Mouse (Mus musculus): Measurements from ENCODE around the gene Copz2. TPM values are rescaled to one million over a fixed set of nuclear protein-coding genes. Genes with fewer than 3 reads are reported as not detected.
A peak's percentile ranks its signal among the peaks of the same experiment; 100 is the strongest.
"Not testable (repeated sequence)": the region's sequence is repeated elsewhere in the genome, so short reads cannot be mapped to it uniquely, and the experiment has no call there.

The Copz2 gene
- polyA plus RNA-seq (2014; fragmentation: Nextera tagmentation; extraction: Ambion mirVana), result 33.2 and 33.8 TPM in 2 replicates

DNA sequence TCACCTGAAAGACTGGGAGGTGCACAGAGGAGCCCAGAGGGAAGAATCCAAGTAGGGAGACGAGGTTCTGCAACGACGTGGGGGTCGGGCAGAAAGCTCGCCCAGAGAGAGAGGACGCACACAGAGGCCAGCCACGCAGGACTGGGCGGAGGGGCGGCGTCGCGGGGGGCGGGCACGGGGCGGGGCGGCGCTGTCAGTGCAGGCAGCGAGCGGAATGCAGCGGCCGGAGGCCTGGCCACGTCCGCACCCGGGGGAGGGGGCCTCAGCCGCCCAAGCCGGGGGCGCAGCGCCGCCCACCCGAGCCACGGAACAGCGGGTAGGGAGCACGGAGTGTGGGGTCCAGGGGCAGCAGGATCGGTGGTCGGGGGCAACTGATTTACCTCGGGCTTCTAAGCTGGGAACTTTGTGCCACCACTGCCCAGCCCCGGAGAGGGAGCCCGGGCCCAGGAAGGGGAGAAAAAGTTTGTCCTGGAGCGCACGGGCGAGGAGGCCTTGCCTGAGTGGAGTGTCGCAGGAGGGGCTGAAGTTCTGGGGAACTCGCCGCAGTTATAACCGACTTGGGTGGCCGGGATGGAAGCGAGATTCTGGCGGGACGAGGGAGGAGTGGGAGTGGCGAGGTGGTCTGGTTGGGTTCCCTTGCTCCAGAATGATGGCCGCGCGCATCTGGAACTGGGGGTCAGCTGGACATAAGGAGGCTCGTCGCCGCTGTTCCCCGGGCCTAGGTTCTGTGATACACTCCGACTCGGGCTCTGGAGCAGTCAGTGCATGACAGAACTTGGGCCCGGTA is at the start of gene Copz2:
Copz2 (plus strand) TSS at position 190 of the 787 bp plus-strand sequence.
- ATAC-seq (replicated peaks; ENCODE audit: low FRiP score) (0 out of 2 replicates have a peak, but pooled peaks have one; percentile 30), DNase-seq (ENCODE audit: low spot score) (peak; percentile 78)
- Histone ChIP-seq H3K27ac (ENCODE audit: low read depth, low read length) (no peak within 1 kb of the TSS), H3K4me2 (ENCODE audit: low read depth, low read length, severe bottlenecking) (peak within 1 kb of the TSS; percentile 94), H3K9me3 (ENCODE audit: control insufficient read depth, low read length) (no peaks in the 10 kb centered on the region), H3K4me3 (ENCODE audit: low read depth, low read length) (peak within 1 kb of the TSS; percentile 49), H3K4me1 (replicated peaks; ENCODE audit: control insufficient read depth, insufficient read depth, low read length) (peaks cover 4% of the 10 kb centered on the region; the same call in 1 of the 2 replicates), H3K27me3 (ENCODE audit: control insufficient read depth, insufficient read depth, low read length) (peaks cover 7% of the 10 kb centered on the region), H3K9ac (ENCODE audit: low read length) (peak within 1 kb of the TSS; percentile 54), H3K36me3 (ENCODE audit: control insufficient read depth, insufficient read depth, low read length) (no peaks in the 10 kb centered on the region)
- WGBS, result 1% methylated on average over 60 of the region's 60 CpGs

DNA sequence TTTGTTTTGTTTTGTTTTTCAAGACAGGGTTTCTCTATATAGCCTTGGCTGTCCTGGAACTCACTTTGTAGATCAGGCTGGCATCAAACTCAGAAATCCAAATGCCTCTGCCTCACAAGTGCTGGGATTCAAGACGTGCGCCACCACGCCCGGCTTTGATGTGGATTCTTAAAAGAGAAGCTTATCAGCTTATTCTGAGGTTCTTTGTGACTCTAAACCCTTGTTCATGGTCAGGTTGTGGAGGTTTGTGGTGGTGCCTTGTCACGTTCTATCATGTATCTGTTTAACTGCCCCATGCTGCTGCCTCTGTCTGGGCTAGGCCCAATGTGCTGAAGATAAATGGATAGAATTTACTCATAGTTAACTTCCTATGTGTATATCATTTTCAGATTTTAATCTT is 44.1 kb upstream of the Copz2 start:
- Histone ChIP-seq H3K4me1 (replicated peaks; ENCODE audit: control insufficient read depth, insufficient read depth, low read length) (no peaks in the 10 kb centered on the region), H3K9ac (ENCODE audit: low read length) (no peak overlapping the region), H3K36me3 (ENCODE audit: control insufficient read depth, insufficient read depth, low read length) (peaks cover 25% of the 10 kb centered on the region), H3K27me3 (ENCODE audit: control insufficient read depth, insufficient read depth, low read length) (no peaks in the 10 kb centered on the region), H3K27ac (ENCODE audit: low read depth, low read length) (no peak overlapping the region), H3K4me3 (ENCODE audit: low read depth, low read length) (no peak overlapping the region), H3K4me2 (ENCODE audit: low read depth, low read length, severe bottlenecking) (no peak overlapping the region), H3K9me3 (ENCODE audit: control insufficient read depth, low read length) (no peaks in the 10 kb centered on the region)
- DNase-seq (ENCODE audit: low spot score), result no peak
- 96% methylated on average over 5 of the region's 5 CpGs for WGBS
- no peak for ATAC-seq (replicated peaks; ENCODE audit: low FRiP score)

DNA sequence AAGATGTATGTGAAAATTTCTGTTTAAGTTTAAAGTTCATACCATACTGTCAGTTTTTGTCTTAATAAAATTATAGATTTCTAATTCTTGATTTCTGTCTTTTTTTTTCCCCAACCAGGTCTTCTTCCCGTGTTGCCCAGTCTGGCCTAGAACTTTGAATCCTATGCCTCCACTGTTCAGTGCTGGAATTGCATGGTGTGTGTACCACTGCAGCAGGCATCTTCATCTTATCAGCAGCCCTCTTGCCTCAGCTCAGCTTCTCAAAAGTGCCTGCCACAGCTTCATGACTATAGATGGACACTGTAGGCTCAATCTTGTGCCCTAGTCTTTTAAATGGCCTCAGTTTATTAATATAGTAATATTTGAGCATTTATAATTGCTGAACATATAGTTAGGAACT is 41.6 kb upstream of the Copz2 start:
- Histone ChIP-seq H3K4me2 (ENCODE audit: low read depth, low read length, severe bottlenecking) (no peak overlapping the region), H3K9ac (ENCODE audit: low read length) (no peak overlapping the region), H3K36me3 (ENCODE audit: control insufficient read depth, insufficient read depth, low read length) (peaks cover 25% of the 10 kb centered on the region), H3K27me3 (ENCODE audit: control insufficient read depth, insufficient read depth, low read length) (no peaks in the 10 kb centered on the region), H3K27ac (ENCODE audit: low read depth, low read length) (no peak overlapping the region), H3K9me3 (ENCODE audit: control insufficient read depth, low read length) (no peaks in the 10 kb centered on the region), H3K4me3 (ENCODE audit: low read depth, low read length) (no peak overlapping the region), H3K4me1 (replicated peaks; ENCODE audit: control insufficient read depth, insufficient read depth, low read length) (no peaks in the 10 kb centered on the region)
- DNase-seq (ENCODE audit: low spot score) (no peak), ATAC-seq (replicated peaks; ENCODE audit: low FRiP score) (no peak)
- WGBS, result 75% methylated on average over 1 of the region's 1 CpGs

DNA sequence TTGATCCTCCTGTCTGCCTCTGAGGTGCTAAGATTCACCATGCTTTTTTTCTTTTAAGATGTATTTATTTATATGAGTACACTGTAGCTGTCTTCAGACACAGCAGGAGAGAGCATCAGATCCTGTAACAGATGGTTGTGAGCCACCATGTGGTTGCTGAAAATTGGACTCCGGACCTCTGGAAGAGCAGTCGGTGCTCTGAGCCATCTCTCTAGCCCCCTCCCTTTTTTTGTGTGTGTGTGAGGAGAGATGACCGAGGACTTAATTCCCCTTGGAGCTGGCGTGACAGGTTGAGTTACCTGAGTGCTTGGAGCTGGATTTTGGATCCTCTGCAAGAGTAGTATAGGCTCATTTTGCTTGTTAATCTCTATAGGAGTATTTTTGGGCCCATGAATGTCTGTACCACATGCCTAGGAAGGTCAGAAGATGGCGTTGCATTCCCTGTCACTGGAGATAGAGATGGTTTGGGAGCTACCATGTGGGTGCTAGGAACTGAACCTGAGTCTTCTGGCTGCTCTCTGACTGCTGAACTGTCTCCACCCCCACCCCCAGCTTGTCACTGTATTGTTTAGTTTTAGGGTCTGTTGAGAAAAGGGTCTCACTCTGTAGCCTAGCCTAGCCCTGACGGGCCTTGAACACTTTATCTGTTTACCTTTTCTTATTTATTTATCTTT is 40.0 kb upstream of the Copz2 start:
- H3K4me3 ChIP-seq (ENCODE audit: low read depth, low read length), result no peak overlapping the region
- 93% methylated on average over 6 of the region's 6 CpGs for WGBS
- no peak overlapping the region for H3K9ac ChIP-seq (ENCODE audit: low read length)
- no peak for DNase-seq (ENCODE audit: low spot score)
- H3K36me3 ChIP-seq (ENCODE audit: control insufficient read depth, insufficient read depth, low read length), result peaks cover 24% of the 10 kb centered on the region
- no peak overlapping the region for H3K4me2 ChIP-seq (ENCODE audit: low read depth, low read length, severe bottlenecking)
- no peak overlapping the region for H3K27ac ChIP-seq (ENCODE audit: low read depth, low read length)
- no peaks in the 10 kb centered on the region for H3K27me3 ChIP-seq (ENCODE audit: control insufficient read depth, insufficient read depth, low read length)
- ATAC-seq (replicated peaks; ENCODE audit: low FRiP score), result no peak
- H3K4me1 ChIP-seq (replicated peaks; ENCODE audit: control insufficient read depth, insufficient read depth, low read length), result no peaks in the 10 kb centered on the region
- H3K9me3 ChIP-seq (ENCODE audit: control insufficient read depth, low read length), result no peaks in the 10 kb centered on the region

DNA sequence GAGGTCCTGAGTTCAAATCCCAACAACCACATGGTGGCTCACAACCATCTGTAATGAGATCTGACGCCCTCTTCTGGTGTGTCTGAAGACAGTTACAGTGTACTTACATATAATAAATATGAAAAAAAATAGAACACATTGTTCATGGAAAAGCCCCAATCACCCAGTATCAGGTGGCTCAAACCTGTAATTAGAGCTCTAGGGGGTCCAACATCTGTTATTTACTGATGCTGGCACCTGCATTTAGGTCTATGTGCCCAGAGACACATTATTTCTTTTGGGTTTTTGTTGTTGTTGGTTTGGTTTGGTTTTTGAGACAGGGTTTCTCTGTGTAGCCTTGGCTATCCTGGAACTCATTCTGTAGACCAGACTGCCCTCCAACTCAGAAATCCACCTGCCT is 38.5 kb upstream of the Copz2 start:
- not testable (repeated sequence) for H3K27me3 ChIP-seq (ENCODE audit: control insufficient read depth, insufficient read depth, low read length); H3K27ac ChIP-seq (ENCODE audit: low read depth, low read length); ATAC-seq (replicated peaks; ENCODE audit: low FRiP score); H3K4me3 ChIP-seq (ENCODE audit: low read depth, low read length); H3K4me2 ChIP-seq (ENCODE audit: low read depth, low read length, severe bottlenecking); H3K4me1 ChIP-seq (replicated peaks; ENCODE audit: control insufficient read depth, insufficient read depth, low read length); H3K9ac ChIP-seq (ENCODE audit: low read length); H3K9me3 ChIP-seq (ENCODE audit: control insufficient read depth, low read length)
- DNase-seq (ENCODE audit: low spot score), result peak; percentile 14
- WGBS, result 86% methylated on average over 1 of the region's 1 CpGs
- H3K36me3 ChIP-seq (ENCODE audit: control insufficient read depth, insufficient read depth, low read length), result peaks cover 27% of the 10 kb centered on the region

DNA sequence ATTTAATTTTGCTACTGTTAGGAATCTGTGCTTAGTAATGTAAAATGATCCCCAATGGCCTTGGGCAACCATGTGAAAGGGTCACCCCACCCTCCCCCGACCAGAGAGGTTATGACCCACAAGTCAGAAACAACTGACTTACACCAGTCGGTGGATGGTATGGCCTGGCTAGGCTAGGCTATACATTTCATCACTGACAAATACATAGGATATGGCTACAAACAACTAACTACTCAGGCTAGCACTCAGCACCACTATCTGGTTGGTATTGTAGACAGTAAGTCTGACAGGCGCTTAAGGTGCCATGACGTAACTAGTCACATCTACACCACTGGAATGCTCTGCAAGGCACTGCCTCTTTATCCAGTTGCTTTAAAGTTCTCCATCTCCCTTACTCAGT is 36.2 kb upstream of the Copz2 start:
- no peak for ATAC-seq (replicated peaks; ENCODE audit: low FRiP score)
- DNase-seq (ENCODE audit: low spot score), result no peak
- WGBS, result 89% methylated on average over 4 of the region's 4 CpGs
- Histone ChIP-seq H3K36me3 (ENCODE audit: control insufficient read depth, insufficient read depth, low read length) (peaks cover 21% of the 10 kb centered on the region), H3K9me3 (ENCODE audit: control insufficient read depth, low read length) (no peaks in the 10 kb centered on the region), H3K9ac (ENCODE audit: low read length) (no peak overlapping the region), H3K4me3 (ENCODE audit: low read depth, low read length) (no peak overlapping the region), H3K27ac (ENCODE audit: low read depth, low read length) (no peak overlapping the region), H3K4me2 (ENCODE audit: low read depth, low read length, severe bottlenecking) (no peak overlapping the region), H3K27me3 (ENCODE audit: control insufficient read depth, insufficient read depth, low read length) (no peaks in the 10 kb centered on the region), H3K4me1 (replicated peaks; ENCODE audit: control insufficient read depth, insufficient read depth, low read length) (no peaks in the 10 kb centered on the region)

DNA sequence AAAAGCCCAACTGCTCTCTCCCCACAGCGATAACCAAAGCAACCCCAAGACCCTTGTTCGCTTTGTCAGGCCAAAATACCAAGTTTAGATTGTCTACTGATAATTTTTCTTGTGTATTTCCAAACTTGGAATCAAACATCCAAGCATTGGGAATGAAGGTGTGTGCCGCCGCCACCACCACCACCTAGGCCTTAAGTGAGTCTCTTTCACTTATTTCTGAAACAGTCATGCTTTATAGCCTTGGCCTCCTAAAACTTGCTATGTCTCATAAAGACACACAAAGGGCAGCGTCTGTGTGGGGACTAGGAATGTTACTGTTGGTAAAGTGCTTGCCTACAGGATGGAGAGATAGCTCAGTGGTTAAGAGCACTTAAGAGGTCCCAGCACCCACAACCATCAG is 35.8 kb upstream of the Copz2 start:
- WGBS, result 89% methylated on average over 5 of the region's 5 CpGs
- H3K27ac ChIP-seq (ENCODE audit: low read depth, low read length), result no peak overlapping the region
- H3K36me3 ChIP-seq (ENCODE audit: control insufficient read depth, insufficient read depth, low read length), result peaks cover 17% of the 10 kb centered on the region
- H3K9ac ChIP-seq (ENCODE audit: low read length), result no peak overlapping the region
- no peak for DNase-seq (ENCODE audit: low spot score)
- H3K4me1 ChIP-seq (replicated peaks; ENCODE audit: control insufficient read depth, insufficient read depth, low read length), result no peaks in the 10 kb centered on the region
- ATAC-seq (replicated peaks; ENCODE audit: low FRiP score), result no peak
- H3K9me3 ChIP-seq (ENCODE audit: control insufficient read depth, low read length), result no peaks in the 10 kb centered on the region
- no peak overlapping the region for H3K4me3 ChIP-seq (ENCODE audit: low read depth, low read length)
- H3K27me3 ChIP-seq (ENCODE audit: control insufficient read depth, insufficient read depth, low read length), result no peaks in the 10 kb centered on the region
- no peak overlapping the region for H3K4me2 ChIP-seq (ENCODE audit: low read depth, low read length, severe bottlenecking)

DNA sequence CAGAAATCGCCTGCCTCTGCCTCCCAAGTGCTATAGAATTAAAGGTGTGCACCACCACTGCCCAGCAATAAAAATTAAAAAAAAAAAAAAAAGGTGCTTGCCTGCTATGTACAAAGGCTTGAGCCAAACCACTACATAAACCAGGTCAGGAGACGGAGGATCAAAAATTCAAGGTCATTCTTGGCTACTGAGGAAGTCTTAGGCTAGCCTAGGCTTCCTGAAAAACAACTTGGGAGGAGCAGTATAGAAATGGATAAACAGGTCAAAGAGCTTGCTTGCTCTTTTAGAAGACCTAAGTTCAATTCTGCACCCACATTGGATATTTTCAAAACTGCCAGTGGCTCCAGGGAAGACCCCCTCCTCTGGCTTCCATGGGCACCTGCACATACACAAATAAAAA is 35.2 kb upstream of the Copz2 start:
- no peak overlapping the region for H3K27ac ChIP-seq (ENCODE audit: low read depth, low read length)
- no peak overlapping the region for H3K4me3 ChIP-seq (ENCODE audit: low read depth, low read length)
- H3K9ac ChIP-seq (ENCODE audit: low read length), result no peak overlapping the region
- no peak overlapping the region for H3K4me2 ChIP-seq (ENCODE audit: low read depth, low read length, severe bottlenecking)
- H3K4me1 ChIP-seq (replicated peaks; ENCODE audit: control insufficient read depth, insufficient read depth, low read length), result no peaks in the 10 kb centered on the region
- no peaks in the 10 kb centered on the region for H3K9me3 ChIP-seq (ENCODE audit: control insufficient read depth, low read length)
- WGBS, result 90% methylated on average over 2 of the region's 2 CpGs
- DNase-seq (ENCODE audit: low spot score) (no peak), ATAC-seq (replicated peaks; ENCODE audit: low FRiP score) (no peak)
- peaks cover 15% of the 10 kb centered on the region for H3K36me3 ChIP-seq (ENCODE audit: control insufficient read depth, insufficient read depth, low read length)
- H3K27me3 ChIP-seq (ENCODE audit: control insufficient read depth, insufficient read depth, low read length), result no peaks in the 10 kb centered on the region

Data from forebrain, embryonic 11.5 days (tissue).